Mouse (Mus musculus): ENCODE data around the gene Gdnf. TPM values are rescaled to one million over a fixed set of nuclear protein-coding genes. Genes with fewer than 3 reads are reported as not detected.

Gdnf gene
- polyA plus RNA-seq, 1 experiment from 2014 or later, result 0.04 TPM

DNA sequence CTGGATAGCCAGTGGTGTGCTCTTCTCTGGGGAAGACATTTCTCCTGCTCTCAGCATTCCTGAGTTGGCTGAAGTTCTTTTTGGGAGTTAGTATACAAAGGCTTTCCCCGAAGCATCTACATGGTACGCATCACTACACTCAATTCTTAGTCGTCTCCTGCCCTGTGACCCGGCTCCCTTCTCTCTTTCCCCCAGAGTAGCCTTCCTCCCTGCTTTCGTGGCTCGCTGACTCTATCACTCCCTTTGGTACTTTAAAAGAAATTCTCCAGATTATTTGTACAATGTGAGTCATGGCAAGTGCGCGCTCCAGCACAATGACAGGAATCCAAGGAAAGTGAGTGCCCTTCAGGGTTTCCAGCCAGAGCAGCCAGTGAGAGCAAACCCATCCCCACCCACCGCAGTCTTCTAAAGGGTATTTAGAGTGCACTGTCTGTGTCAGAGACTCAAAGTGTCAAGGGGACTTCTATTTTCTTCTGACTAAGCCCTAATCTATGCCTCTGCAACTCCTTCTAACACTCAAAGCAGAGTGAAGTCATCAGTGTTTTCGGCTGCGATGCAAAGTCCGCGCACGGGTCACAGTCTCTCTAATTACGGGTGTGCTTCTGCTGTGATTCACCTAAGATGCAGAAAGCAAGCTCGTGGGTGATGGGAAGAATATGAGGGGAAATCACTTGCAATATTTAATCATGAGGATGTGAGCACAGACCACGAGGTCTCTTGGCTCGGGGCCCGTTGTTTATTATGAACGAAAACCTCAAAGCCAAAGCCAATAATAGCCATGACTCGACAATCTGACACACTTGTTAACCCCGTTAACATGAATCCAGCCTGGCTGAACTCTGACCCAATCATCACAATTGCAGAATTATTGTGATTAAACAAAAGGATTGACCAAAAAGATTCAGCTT, 67.2 kb downstream of the Gdnf start:
- Histone ChIP-seq H3K9ac (ENCODE audit: low read length) (no peak overlapping the region), H3K9me3 (replicated peaks; ENCODE audit: control insufficient read depth, low read length) (no peaks in the 10 kb centered on the region), H3K36me3 (ENCODE audit: control insufficient read depth, insufficient read depth, low read length) (no peaks in the 10 kb centered on the region), H3K4me2 (ENCODE audit: low read length) (no peak overlapping the region), H3K27ac (ENCODE audit: low read depth, low read length) (no peak overlapping the region), H3K27me3 (replicated peaks; ENCODE audit: control insufficient read depth, insufficient read depth, low read length) (no peaks in the 10 kb centered on the region), H3K4me1 (ENCODE audit: control insufficient read depth, insufficient read depth, low read length) (no peaks in the 10 kb centered on the region), H3K4me3 (ENCODE audit: low read depth, low read length) (no peak overlapping the region)
- DNase-seq (ENCODE audit: low spot score), result no peak
- WGBS, result 72% methylated on average over 22 of the region's 22 CpGs
- peak; percentile 37; the same call in 1 of the 2 replicates for ATAC-seq

- no peak overlapping the region for H3K4me2 ChIP-seq (ENCODE audit: low read length)
- no peaks in the 10 kb centered on the region for H3K4me1 ChIP-seq (ENCODE audit: control insufficient read depth, insufficient read depth, low read length)
- no peak overlapping the region for H3K27ac ChIP-seq (ENCODE audit: low read depth, low read length)
- DNase-seq (ENCODE audit: low spot score), result no peak
- ATAC-seq, result no peak
- no peaks in the 10 kb centered on the region for H3K27me3 ChIP-seq (replicated peaks; ENCODE audit: control insufficient read depth, insufficient read depth, low read length)
- peaks cover under 1% of the 10 kb centered on the region; the same call in 1 of the 2 replicates for H3K36me3 ChIP-seq (ENCODE audit: control insufficient read depth, insufficient read depth, low read length)
- no peak overlapping the region for H3K4me3 ChIP-seq (ENCODE audit: low read depth, low read length)
- no peak overlapping the region for H3K9ac ChIP-seq (ENCODE audit: low read length)
- H3K9me3 ChIP-seq (replicated peaks; ENCODE audit: control insufficient read depth, low read length), result no peaks in the 10 kb centered on the region
- 89% methylated on average over 10 of the region's 10 CpGs for WGBS
Observed at GRCm38 (mm10) chr15:7878861-7879260, 68.2 kb downstream of the Gdnf start.

DNA sequence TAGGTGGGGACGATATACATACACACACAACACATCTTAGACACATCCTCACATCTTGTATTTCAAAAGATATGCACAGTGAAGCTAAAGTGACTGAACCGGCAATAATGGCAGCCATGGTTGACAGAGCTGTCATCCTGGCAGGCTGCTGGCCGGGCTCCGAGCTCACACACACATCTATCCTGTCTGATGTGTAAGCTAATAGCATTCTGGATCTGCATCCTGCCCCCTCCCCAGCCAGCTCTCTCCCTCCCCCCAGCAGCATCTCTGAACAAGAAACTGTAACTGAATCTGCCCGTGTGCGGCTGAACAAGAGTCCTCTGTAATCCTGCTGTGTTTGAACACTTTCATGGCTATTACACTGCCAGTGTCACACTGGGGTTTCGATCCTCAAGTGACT, 69.3 kb downstream of the Gdnf start:
- Histone ChIP-seq H3K4me3 (ENCODE audit: low read depth, low read length) (no peak overlapping the region), H3K4me1 (ENCODE audit: control insufficient read depth, insufficient read depth, low read length) (no peaks in the 10 kb centered on the region), H3K27ac (ENCODE audit: low read depth, low read length) (no peak overlapping the region), H3K9me3 (replicated peaks; ENCODE audit: control insufficient read depth, low read length) (no peaks in the 10 kb centered on the region), H3K4me2 (ENCODE audit: low read length) (no peak overlapping the region), H3K27me3 (replicated peaks; ENCODE audit: control insufficient read depth, insufficient read depth, low read length) (no peaks in the 10 kb centered on the region), H3K36me3 (ENCODE audit: control insufficient read depth, insufficient read depth, low read length) (peaks cover 4% of the 10 kb centered on the region; the same call in 1 of the 2 replicates), H3K9ac (ENCODE audit: low read length) (no peak overlapping the region)
- ATAC-seq (no peak), DNase-seq (ENCODE audit: low spot score) (no peak)
- WGBS, result 83% methylated on average over 7 of the region's 7 CpGs

DNA sequence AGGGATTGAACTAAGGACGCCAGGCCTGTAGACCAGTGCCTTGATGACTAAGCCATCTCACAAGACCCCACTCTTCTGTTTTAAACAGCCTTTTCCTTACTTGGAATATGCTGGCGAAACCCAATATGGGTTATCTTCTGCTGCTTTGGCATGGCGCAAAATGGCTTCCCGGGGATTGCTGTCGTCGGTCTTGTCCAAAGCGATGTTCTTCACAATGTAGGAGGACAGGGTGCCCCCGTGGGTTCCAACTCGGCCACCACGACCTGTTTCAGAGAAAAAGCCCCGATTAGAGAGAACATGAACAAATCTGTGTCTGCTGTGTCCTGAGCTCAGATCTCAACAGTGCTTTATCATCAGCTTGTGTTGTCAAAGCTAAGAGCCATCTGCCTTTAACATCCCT, 73.5 kb downstream of the Gdnf start:
- no peak overlapping the region for H3K4me2 ChIP-seq (ENCODE audit: low read length)
- H3K9me3 ChIP-seq (replicated peaks; ENCODE audit: control insufficient read depth, low read length), result no peaks in the 10 kb centered on the region
- no peak overlapping the region for H3K9ac ChIP-seq (ENCODE audit: low read length)
- 96% methylated on average over 11 of the region's 11 CpGs for WGBS
- ATAC-seq, result no peak
- H3K4me3 ChIP-seq (ENCODE audit: low read depth, low read length), result no peak overlapping the region
- DNase-seq (ENCODE audit: low spot score), result no peak
- H3K36me3 ChIP-seq (ENCODE audit: control insufficient read depth, insufficient read depth, low read length), result peaks cover 9% of the 10 kb centered on the region; the same call in 1 of the 2 replicates
- H3K27ac ChIP-seq (ENCODE audit: low read depth, low read length), result no peak overlapping the region
- no peaks in the 10 kb centered on the region for H3K27me3 ChIP-seq (replicated peaks; ENCODE audit: control insufficient read depth, insufficient read depth, low read length)
- H3K4me1 ChIP-seq (ENCODE audit: control insufficient read depth, insufficient read depth, low read length), result no peaks in the 10 kb centered on the region

- H3K9ac ChIP-seq (ENCODE audit: low read length), result no peak overlapping the region
- no peak for ATAC-seq
- DNase-seq (ENCODE audit: low spot score), result no peak
- H3K4me2 ChIP-seq (ENCODE audit: low read length), result no peak overlapping the region
- H3K36me3 ChIP-seq (ENCODE audit: control insufficient read depth, insufficient read depth, low read length), result peaks cover 9% of the 10 kb centered on the region; the same call in 1 of the 2 replicates
- no peaks in the 10 kb centered on the region for H3K27me3 ChIP-seq (replicated peaks; ENCODE audit: control insufficient read depth, insufficient read depth, low read length)
- no peak overlapping the region for H3K27ac ChIP-seq (ENCODE audit: low read depth, low read length)
- no peaks in the 10 kb centered on the region for H3K4me1 ChIP-seq (ENCODE audit: control insufficient read depth, insufficient read depth, low read length)
- 66% methylated on average over 10 of the region's 10 CpGs for WGBS
- no peak overlapping the region for H3K4me3 ChIP-seq (ENCODE audit: low read depth, low read length)
- H3K9me3 ChIP-seq (replicated peaks; ENCODE audit: control insufficient read depth, low read length), result no peaks in the 10 kb centered on the region
Observed at GRCm38 (mm10) chr15:7885106-7885505, 74.5 kb downstream of the Gdnf start.

- Histone ChIP-seq H3K9ac (ENCODE audit: low read length) (no peak overlapping the region), H3K27me3 (replicated peaks; ENCODE audit: control insufficient read depth, insufficient read depth, low read length) (no peaks in the 10 kb centered on the region), H3K4me1 (ENCODE audit: control insufficient read depth, insufficient read depth, low read length) (no peaks in the 10 kb centered on the region), H3K27ac (ENCODE audit: low read depth, low read length) (no peak overlapping the region), H3K4me3 (ENCODE audit: low read depth, low read length) (no peak overlapping the region), H3K4me2 (ENCODE audit: low read length) (no peak overlapping the region), H3K36me3 (ENCODE audit: control insufficient read depth, insufficient read depth, low read length) (peaks cover 9% of the 10 kb centered on the region; the same call in 1 of the 2 replicates), H3K9me3 (replicated peaks; ENCODE audit: control insufficient read depth, low read length) (no peaks in the 10 kb centered on the region)
- ATAC-seq (no peak), DNase-seq (ENCODE audit: low spot score) (no peak)
- WGBS, result 92% methylated on average over 8 of the region's 8 CpGs
Observed at GRCm38 (mm10) chr15:7886591-7886990, 75.9 kb downstream of the Gdnf start.
